Mouse (Mus musculus) stomach, postnatal 0 days (tissue): Measurements from ENCODE around the gene C1qtnf4. TPM values are rescaled to one million over a fixed set of nuclear protein-coding genes. Genes with fewer than 3 reads are reported as not detected.

Source experiments
- ATAC-seq: fragments of 200-750 bp; cut with Nextera tagmentation; 2 replicates; pipeline ENCODE4 v1.8.0; 2017; ENCODE audit not compliant: low FRiP score, low TSS enrichment
- DNase-seq: peaks from one replicate; pipeline ENCODE4 v3.0.0-alpha.2; 2016; ENCODE audit warnings: low spot score
- H3K27ac ChIP-seq: fragments of 300-500 bp; sonication (generic); replicated peaks from 2 replicates; pipeline ENCODE4 v1.5.1; 2014; ENCODE audit warnings: mild to moderate bottlenecking, control low read depth
- H3K27me3 ChIP-seq: fragments of 300-500 bp; sonication (generic); 2 replicates; pipeline ENCODE4 v1.6.1; 2014; ENCODE audit warnings: low read length; ENCODE audit not compliant: control insufficient read depth, insufficient read depth
- H3K36me3 ChIP-seq: fragments of 300-500 bp; sonication (generic); 2 replicates; pipeline ENCODE4 v1.6.1; 2014; ENCODE audit warnings: low read length, mixed read lengths; ENCODE audit not compliant: control insufficient read depth, insufficient read depth
- H3K4me1 ChIP-seq: fragments of 300-500 bp; sonication (generic); replicated peaks from 2 replicates; pipeline ENCODE4 v1.6.1; 2014; ENCODE audit warnings: antibody characterized with exemption; ENCODE audit not compliant: control insufficient read depth, insufficient read depth
- H3K4me2 ChIP-seq: fragments of 300-500 bp; sonication (generic); replicated peaks from 2 replicates; pipeline ENCODE4 v1.6.1; 2014; ENCODE audit warnings: low read depth, mild to moderate bottlenecking, control low read depth, moderate library complexity
- H3K4me3 ChIP-seq: fragments of 300-500 bp; sonication (generic); 2 replicates; pipeline ENCODE4 v1.5.1; 2014; ENCODE audit warnings: low read depth, low read length, control low read depth
- H3K9ac ChIP-seq: fragments of 300-500 bp; sonication (generic); 2 replicates; pipeline ENCODE4 v1.6.1; 2014; ENCODE audit warnings: mild to moderate bottlenecking, low read length, control low read depth, mixed read lengths
- H3K9me3 ChIP-seq: fragments of 300-500 bp; sonication (generic); 2 replicates; pipeline ENCODE4 v1.6.1; 2016; ENCODE audit warnings: low read length; ENCODE audit not compliant: control insufficient read depth
- CTCF ChIP-seq: IDR thresholded peaks from 2 replicates; pipeline ENCODE4 v1.5.1; 2016; ENCODE audit warnings: antibody characterized with exemption, low read depth, mild to moderate bottlenecking, moderate library complexity
- EP300 ChIP-seq: optimal IDR thresholded peaks from 2 replicates; pipeline ENCODE3; 2016; ENCODE audit warnings: antibody characterized with exemption
- WGBS: fragments of 180-500 bp; shearing (Covaris S2); extraction: QIAGEN DNeasy Blood & Tissue Kit; methylation state at CpG from one replicate; pipeline ENCODE4 v1.1.7; 2014; 5-methylcytosine and 5-hydroxymethylcytosine counted together
- polyA plus RNA-seq: library from polyadenylated mRNA; unstranded; fragments of >200 nt; fragmentation: Nextera tagmentation; extraction: Ambion mirVana; gene quantifications from 2 replicates; pipeline ENCODE4 v1.2.1, GENCODE M21; 2015

The C1qtnf4 gene
- polyA plus RNA-seq, 1 experiment from 2014 or later, result 19.4 TPM

- H3K27me3 ChIP-seq, result no peaks in the 10 kb centered on the region
- DNase-seq (no peak), ATAC-seq (no peak)
- H3K27ac ChIP-seq, result no peak overlapping the region
- H3K4me1 ChIP-seq, result no peaks in the 10 kb centered on the region
- H3K9ac ChIP-seq, result no peak overlapping the region
- H3K4me3 ChIP-seq, result no peak overlapping the region
- TF ChIP-seq EP300 (no peak), CTCF (no peak)
- peaks cover 19% of the 10 kb centered on the region for H3K36me3 ChIP-seq
- H3K4me2 ChIP-seq, result no peak overlapping the region
- no peaks in the 10 kb centered on the region for H3K9me3 ChIP-seq
Measured at GRCm38 (mm10) chr2:90864184-90864583, 21.5 kb upstream of the C1qtnf4 start.

GRCm38 (mm10) chr2:90866524-90866923 is 19.1 kb upstream of the C1qtnf4 start:
- ATAC-seq, result peak; percentile 92
- peaks cover 4% of the 10 kb centered on the region; the same call in 1 of the 2 replicates for H3K4me1 ChIP-seq
- peaks cover 8% of the 10 kb centered on the region for H3K36me3 ChIP-seq
- WGBS, result 9% methylated on average over 3 of the region's 3 CpGs
- H3K27ac ChIP-seq, result no peak overlapping the region
- H3K9ac ChIP-seq, result no peak overlapping the region
- TF ChIP-seq CTCF (peak; percentile 96), EP300 (no peak)
- no peaks in the 10 kb centered on the region for H3K9me3 ChIP-seq
- peak; percentile 84 for DNase-seq
- no peak overlapping the region for H3K4me2 ChIP-seq
- H3K4me3 ChIP-seq, result no peak overlapping the region
- H3K27me3 ChIP-seq, result no peaks in the 10 kb centered on the region

GRCm38 (mm10) chr2:90870136-90870601 is 15.5 kb upstream of the C1qtnf4 start:
- Histone ChIP-seq H3K9me3 (no peaks in the 10 kb centered on the region), H3K27ac (0 out of 2 replicates have a peak overlapping the region, but pooled peaks have one; percentile 13), H3K27me3 (no peaks in the 10 kb centered on the region), H3K4me2 (no peak overlapping the region), H3K4me3 (no peak overlapping the region), H3K4me1 (peaks cover 4% of the 10 kb centered on the region; the same call in 1 of the 2 replicates), H3K36me3 (no peaks in the 10 kb centered on the region; the same call in 1 of the 2 replicates), H3K9ac (peak overlapping the region; percentile 31)
- ATAC-seq, result peak; percentile 53
- no peak for TF ChIP-seq EP300
- TF ChIP-seq CTCF, result no peak
- DNase-seq, result no peak
- WGBS, result 8% methylated on average over 4 of the region's 4 CpGs

GRCm38 (mm10) chr2:90871180-90871961 is 14.3 kb upstream of the C1qtnf4 start:
- Histone ChIP-seq H3K4me3 (no peak overlapping the region), H3K4me1 (peaks cover 4% of the 10 kb centered on the region; the same call in 1 of the 2 replicates), H3K27me3 (no peaks in the 10 kb centered on the region), H3K9me3 (no peaks in the 10 kb centered on the region), H3K9ac (no peak overlapping the region), H3K4me2 (no peak overlapping the region), H3K36me3 (no peaks in the 10 kb centered on the region), H3K27ac (no peak overlapping the region)
- 59% methylated on average over 8 of the region's 8 CpGs for WGBS
- ATAC-seq (no peak), DNase-seq (no peak)
- peak; percentile 19; the same call in 1 of the 2 replicates for TF ChIP-seq CTCF
- no peak for TF ChIP-seq EP300

- Histone ChIP-seq H3K36me3 (no peaks in the 10 kb centered on the region), H3K4me1 (peaks cover 4% of the 10 kb centered on the region; the same call in 1 of the 2 replicates), H3K27ac (no peak overlapping the region), H3K4me3 (no peak overlapping the region), H3K9me3 (no peaks in the 10 kb centered on the region), H3K4me2 (no peak overlapping the region), H3K9ac (no peak overlapping the region), H3K27me3 (no peaks in the 10 kb centered on the region)
- TF ChIP-seq EP300 (no peak), CTCF (no peak)
- 71% methylated on average over 1 of the region's 1 CpGs for whole genome bisulfite sequencing
- ATAC-seq, result no peak
- DNase-seq, result no peak
Measured at GRCm38 (mm10) chr2:90874025-90874424, 11.6 kb upstream of the C1qtnf4 start.

GRCm38 (mm10) chr2:90875239-90875638 is 10.4 kb upstream of the C1qtnf4 start:
- ATAC-seq (no peak), DNase-seq (no peak)
- Histone ChIP-seq H3K4me1 (peaks cover 4% of the 10 kb centered on the region; the same call in 1 of the 2 replicates), H3K36me3 (no peaks in the 10 kb centered on the region), H3K9me3 (no peaks in the 10 kb centered on the region), H3K4me2 (no peak overlapping the region), H3K27ac (no peak overlapping the region), H3K27me3 (no peaks in the 10 kb centered on the region), H3K9ac (no peak overlapping the region), H3K4me3 (no peak overlapping the region)
- WGBS, result 59% methylated on average over 2 of the region's 2 CpGs
- TF ChIP-seq EP300 (no peak), CTCF (no peak)
